Mouse (Mus musculus) CD4-positive naive resting alpha-beta T cell, adult 57 days (primary cell): ENCODE measurements around the gene Dynlt3. TPM values are rescaled to one million over a fixed set of nuclear protein-coding genes. Genes with fewer than 3 reads are reported as not detected.

Source experiments
- total RNA-seq: library from RNA; stranded (reverse); gene quantifications from one replicate; pipeline ENCODE4 v1.2.4, GENCODE M21; 2023

Dynlt3 gene
- 15.5 TPM for total RNA-seq

GRCm38 (mm10) chrX:9662391-9663111, at the start of gene Dynlt3:
Gene Dynlt3 (minus strand): TSS chrX:9663003.

Other genes starting within 250 kb of the Dynlt3 start
- 25.2 TPM for gene Cybb, start 175.2 kb downstream of the Dynlt3 start, total RNA-seq
- gene H2al1o, start 90.6 kb downstream of the Dynlt3 start, total RNA-seq, result not detected
- not detected for gene Hypm, start 183.9 kb upstream of the Dynlt3 start, total RNA-seq
- not detected for gene H2al3, start 186.7 kb upstream of the Dynlt3 start, total RNA-seq
- gene Sytl5, start 222.6 kb upstream of the Dynlt3 start, total RNA-seq, result not detected